Mouse (Mus musculus): ENCODE measurements around the gene Tns3.

GRCm38 (mm10) chr11:8440221-8440620 lies 224.1 kb downstream of the Tns3 start:
- TF ChIP-seq CTCF (IDR thresholded peaks at IDR 0.05; ENCODE audit: borderline replicate concordance, control insufficient read depth, extremely low read depth, insufficient read depth, low read length, poor library complexity) (no peak), POLR2A (IDR thresholded peaks at IDR 0.05; ENCODE audit: control insufficient read depth, extremely low read depth, insufficient read depth, low read length, poor library complexity) (no peak)

All from thymus, adult 2 months (tissue).